Mouse (Mus musculus): ENCODE data around the gene Nsun4. TPM values are rescaled to one million over a fixed set of nuclear protein-coding genes. Genes with fewer than 3 reads are reported as not detected.

Nsun4 gene
- polyA plus RNA-seq, 1 experiment: 11.1 TPM

DNA sequence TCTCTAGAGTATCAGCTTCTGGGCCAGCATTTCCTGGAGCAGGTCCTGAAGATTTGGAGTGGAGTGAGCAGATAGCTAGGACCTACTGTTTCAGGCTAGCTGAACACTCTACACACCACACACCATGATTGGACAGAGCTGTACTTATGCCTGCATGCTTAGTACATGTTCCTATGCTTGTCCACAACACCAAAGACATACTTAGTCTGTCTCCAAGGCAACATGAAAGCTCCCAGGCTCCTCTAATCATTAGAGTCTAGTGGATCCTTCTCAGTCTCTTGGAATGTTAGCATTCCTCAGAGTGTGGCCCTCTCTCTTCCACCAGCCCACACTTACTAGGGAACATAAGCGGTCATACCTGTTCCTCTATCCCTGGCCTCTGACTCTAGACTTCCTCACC, 66.2 kb downstream of the Nsun4 start:
- DNase-seq (ENCODE audit: low spot score): no peak

GRCm38 (mm10) chr4:115984967-115985366, 68.7 kb downstream of the Nsun4 start:
- DNase-seq (ENCODE audit: low spot score): no peak

DNA sequence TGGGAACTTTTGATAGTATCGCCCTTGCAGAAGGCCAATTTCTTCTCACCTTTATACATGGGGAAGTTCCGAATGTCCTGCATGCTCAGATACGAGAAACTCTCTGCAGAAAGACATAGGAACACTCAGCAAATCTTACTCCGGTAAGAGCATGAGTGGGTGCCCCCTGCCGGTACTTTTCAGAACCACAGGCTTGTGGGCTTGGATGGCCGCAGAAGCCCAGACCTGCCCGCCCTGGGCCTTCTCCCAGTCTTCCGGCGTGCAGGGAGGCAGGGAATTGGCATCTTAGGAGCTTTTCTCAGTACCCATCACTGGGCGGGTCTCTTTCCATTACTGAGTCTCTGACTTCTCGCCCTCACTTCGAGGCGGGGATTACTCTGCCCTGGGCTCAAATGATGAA, 69.6 kb downstream of the Nsun4 start:
- peak; percentile 68 for DNase-seq (ENCODE audit: low spot score)

Other genes with a start within 250 kb of the Nsun4 start
- 10.3 and 19.3 TPM in 2 replicates for gene Mob3c, start 225.8 kb downstream of the Nsun4 start, polyA plus RNA-seq (2012; rRNA removed)
- 44.8 and 59.6 TPM in 2 replicates for gene Mknk1, start 214.7 kb downstream of the Nsun4 start, polyA plus RNA-seq (2012; rRNA removed)
- 0.04 TPM in 1 of 2 replicates, not detected in the other for gene Kncn, start 169.5 kb downstream of the Nsun4 start, polyA plus RNA-seq (2012; rRNA removed)
- gene 6430628N08Rik, start 163.2 kb downstream of the Nsun4 start, polyA plus RNA-seq (2012; rRNA removed): not detected in 2 replicates
- not detected in 2 replicates for gene Dmbx1, start 114.0 kb downstream of the Nsun4 start, polyA plus RNA-seq (2012; rRNA removed)
- gene Faah, start 36.0 kb downstream of the Nsun4 start, polyA plus RNA-seq (2012; rRNA removed): 11.9 and 14.2 TPM in 2 replicates
- 669 and 757 TPM in 2 replicates for gene Uqcrh, start 21.2 kb upstream of the Nsun4 start, polyA plus RNA-seq (2012; rRNA removed)
- 25.8 and 26.4 TPM in 2 replicates for gene Lrrc41, start 21.4 kb upstream of the Nsun4 start, polyA plus RNA-seq (2012; rRNA removed)
- gene Rad54l, start 69.8 kb upstream of the Nsun4 start, polyA plus RNA-seq (2012; rRNA removed): 1.1 and 1.3 TPM in 2 replicates
- 62.6 and 72.7 TPM in 2 replicates for gene Pomgnt1, start 70.0 kb upstream of the Nsun4 start, polyA plus RNA-seq (2012; rRNA removed)
- 3.9 and 4.5 TPM in 2 replicates for gene Lurap1, start 97.5 kb upstream of the Nsun4 start, polyA plus RNA-seq (2012; rRNA removed)
- gene Tspan1, start 113.7 kb upstream of the Nsun4 start, polyA plus RNA-seq (2012; rRNA removed): 0.62 and 0.83 TPM in 2 replicates
- not detected in 2 replicates for gene 1700042G07Rik, start 119.5 kb upstream of the Nsun4 start, polyA plus RNA-seq (2012; rRNA removed)
- not detected in 2 replicates for gene Gm49337, start 119.5 kb upstream of the Nsun4 start, polyA plus RNA-seq (2012; rRNA removed)
- 17.8 and 18.0 TPM in 2 replicates for gene Pik3r3, start 167.7 kb upstream of the Nsun4 start, polyA plus RNA-seq (2012; rRNA removed)

Data from urinary bladder, adult 2 months (tissue).